Mouse (Mus musculus) left cerebral cortex, postnatal 36 days (tissue): ENCODE results near the gene Ifi27l2a. TPM values are rescaled to one million over a fixed set of nuclear protein-coding genes. Genes with fewer than 3 reads are reported as not detected.

Source experiments
- DNase-seq, 2 experiments: peaks; one replicate each; pipeline ENCODE4 v3.0.0; 2021 to 2022; ENCODE audit warnings: low spot score in 2 of 2, mixed read lengths in 1 of 2
- intact Hi-C: fragments of 180-260 bp; cut with DNase I; formaldehyde crosslinking; loops from one replicate; pipeline ENCODE4 v1.15.1; 2025
- total RNA-seq, 2 experiments: library from RNA; stranded (reverse); gene quantifications; 2 replicates each; pipeline ENCODE4 v1.2.3; 2021

The Ifi27l2a gene
- total RNA-seq, 2 experiments from 2014 or later: 1.1 to 4.1 TPM

GRCm38 (mm10) chr12:103433430-103433829 lies 10.1 kb downstream of the Ifi27l2a start:
- intact Hi-C loops: no loop called here
- DNase-seq: no peak

GRCm38 (mm10) chr12:103426710-103427109 lies 16.8 kb downstream of the Ifi27l2a start:
- intact Hi-C loops: loop anchor here (1.0 to 5.0 kb wide), 2 partner anchors 66 to 216 kb away; no protein-coding TSS in a partner anchor

GRCm38 (mm10) chr12:103425729-103426470 lies 17.6 kb downstream of the Ifi27l2a start, which contains the start of gene Ddx24:
Gene Ddx24 (minus strand): TSS chr12:103425830.
- intact Hi-C loops: loop anchor here (1.0 to 5.0 kb wide), 2 partner anchors 66 to 216 kb away; no protein-coding TSS in a partner anchor
- DNase-seq: peak; percentile 97

More at GRCm38 (mm10) chr12:103426710-103427109, 16.8 kb downstream of the Ifi27l2a start:
- DNase-seq: no peak

- intact Hi-C loops: loop anchor here (5.0 kb wide), 1 partner anchor 217 kb away; no protein-coding TSS in a partner anchor
- peak in 1 of 2 experiments; percentile 41 for DNase-seq
These were observed 18.3 kb downstream of the Ifi27l2a start for GRCm38 (mm10) chr12:103425016-103425728.

GRCm38 (mm10) chr12:103408144-103408543 lies 35.3 kb downstream of the Ifi27l2a start:
- intact Hi-C loops: no loop called here
- DNase-seq: peak; percentile 67 to 78

GRCm38 (mm10) chr12:103407720-103408119 lies 35.8 kb downstream of the Ifi27l2a start, which contains the start of gene 9330161L09Rik:
Gene 9330161L09Rik (minus strand): TSS chr12:103407820.
- intact Hi-C loops: no loop called here
- no peak for DNase-seq

- DNase-seq: no peak
- intact Hi-C loops: no loop called here
These were observed 39.3 kb downstream of the Ifi27l2a start for GRCm38 (mm10) chr12:103404131-103404530.

- DNase-seq: no peak
- intact Hi-C loops: no loop called here
These were observed 46.7 kb downstream of the Ifi27l2a start for GRCm38 (mm10) chr12:103396751-103397150.

- intact Hi-C loops: no loop called here
- DNase-seq: peak in 1 of 2 experiments; percentile 27
These were observed 47.8 kb downstream of the Ifi27l2a start for GRCm38 (mm10) chr12:103395486-103396275.

GRCm38 (mm10) chr12:103393528-103393927 lies 50.0 kb downstream of the Ifi27l2a start:
- DNase-seq: no peak
- intact Hi-C loops: no loop called here

Other genes with a start within 250 kb of the Ifi27l2a start
- 1 to 10 TPM; 6.6 to 6.9 TPM for gene Prima1, start 201.5 kb downstream of the Ifi27l2a start, total RNA-seq
- gene Fam181a, start 132.7 kb downstream of the Ifi27l2a start, total RNA-seq: 1 to 10 TPM; 1.6 to 2.5 TPM
- gene Asb2, start 87.7 kb downstream of the Ifi27l2a start, total RNA-seq: 1 to 10 TPM; 2.8 to 4.0 TPM
- 10 to 100 TPM; 31.1 to 38.6 TPM for gene Otub2, start 55.0 kb downstream of the Ifi27l2a start, total RNA-seq
- gene 9330161L09Rik, start 35.9 kb downstream of the Ifi27l2a start, total RNA-seq: 1 to 10 TPM; 2.1 to 2.8 TPM
- gene Ddx24, start 17.9 kb downstream of the Ifi27l2a start, total RNA-seq: 100 to 1,000 TPM; 209 to 229 TPM
- gene Ifi27, start 9.5 kb downstream of the Ifi27l2a start, total RNA-seq: 10 to 100 TPM; 59.2 to 69.4 TPM
- gene Ifi27l2b, start 13.5 kb upstream of the Ifi27l2a start, total RNA-seq: not detected
- 10 to 100 TPM; 23.4 to 25.1 TPM for gene Ppp4r4, start 88.6 kb upstream of the Ifi27l2a start, total RNA-seq
- gene Serpina10, start 187.8 kb upstream of the Ifi27l2a start, total RNA-seq: not detected
- not detected for gene Serpina6, start 213.5 kb upstream of the Ifi27l2a start, total RNA-seq
- not detected for gene Serpina16, start 232.5 kb upstream of the Ifi27l2a start, total RNA-seq